Mouse (Mus musculus) intestine, embryonic 14.5 days (tissue): ENCODE results near the gene Prdx6b. TPM values are rescaled to one million over a fixed set of nuclear protein-coding genes. Genes with fewer than 3 reads are reported as not detected.

ENCODE experiments used
- ATAC-seq: fragments of 200-750 bp; cut with Nextera tagmentation; replicated peaks from 2 replicates; pipeline ENCODE4 v1.8.0; 2017; ENCODE audit warnings: low read depth, moderate number of reproducible peaks, moderate TSS enrichment, moderate library complexity; ENCODE audit not compliant: low FRiP score, low TSS enrichment
- DNase-seq: peaks from one replicate; pipeline ENCODE4 v3.0.0-alpha.2; 2018; ENCODE audit warnings: low spot score
- H3K27ac ChIP-seq: fragments of 300-500 bp; sonication (generic); 2 replicates; pipeline ENCODE4 v1.5.1; 2014; ENCODE audit warnings: low read depth, mild to moderate bottlenecking, control low read depth
- H3K27me3 ChIP-seq: fragments of 300-500 bp; sonication (generic); replicated peaks from 2 replicates; pipeline ENCODE4 v1.6.1; 2014; ENCODE audit warnings: low read length, control low read depth; ENCODE audit not compliant: control insufficient read depth, insufficient read depth
- H3K36me3 ChIP-seq: fragments of 300-500 bp; sonication (generic); 2 replicates; pipeline ENCODE4 v1.6.1; 2014; ENCODE audit warnings: low read length, control low read depth; ENCODE audit not compliant: control insufficient read depth, insufficient read depth
- H3K4me1 ChIP-seq: fragments of 300-500 bp; sonication (generic); replicated peaks from 2 replicates; pipeline ENCODE4 v1.6.1; 2014; ENCODE audit warnings: low read length, control low read depth, mixed read lengths; ENCODE audit not compliant: control insufficient read depth, insufficient read depth
- H3K4me2 ChIP-seq: fragments of 300-500 bp; sonication (generic); 2 replicates; pipeline ENCODE4 v1.6.1; 2014; ENCODE audit warnings: low read length
- H3K4me3 ChIP-seq: fragments of 300-500 bp; sonication (generic); 2 replicates; pipeline ENCODE4 v1.5.1; 2014; ENCODE audit warnings: low read depth, low read length, control low read depth, mixed read lengths
- H3K9ac ChIP-seq: fragments of 300-500 bp; sonication (generic); 2 replicates; pipeline ENCODE4 v1.6.1; 2014; ENCODE audit warnings: mild to moderate bottlenecking, low read length
- H3K9me3 ChIP-seq: fragments of 300-500 bp; sonication (generic); 2 replicates; pipeline ENCODE4 v1.6.1; 2016; ENCODE audit warnings: low read length, control low read depth; ENCODE audit not compliant: control insufficient read depth
- WGBS: fragments of 180-500 bp; shearing (Covaris S2); extraction: QIAGEN DNeasy Blood & Tissue Kit; methylation state at CpG from one replicate; pipeline ENCODE4 v1.1.7; 2014; 5-methylcytosine and 5-hydroxymethylcytosine counted together
- polyA plus RNA-seq: library from polyadenylated mRNA; unstranded; fragments of >200 nt; fragmentation: Nextera tagmentation; extraction: Ambion mirVana; gene quantifications from 2 replicates; pipeline ENCODE4 v1.2.1, GENCODE M21; 2014

Gene Prdx6b
- polyA plus RNA-seq, 1 experiment from 2014 or later, result 0.05 TPM

- H3K27ac ChIP-seq, result no peak overlapping the region
- H3K9me3 ChIP-seq, result no peaks in the 10 kb centered on the region
- H3K9ac ChIP-seq, result no peak overlapping the region
- no peak overlapping the region for H3K4me3 ChIP-seq
- H3K4me2 ChIP-seq, result no peak overlapping the region
- ATAC-seq, result no peak
- no peaks in the 10 kb centered on the region for H3K27me3 ChIP-seq
- DNase-seq, result no peak
- peaks cover 77% of the 10 kb centered on the region for H3K36me3 ChIP-seq
- 96% methylated on average over 9 of the region's 9 CpGs for WGBS
- no peaks in the 10 kb centered on the region for H3K4me1 ChIP-seq
Observed at GRCm38 (mm10) chr2:80340537-80340936, 48.3 kb downstream of the Prdx6b start.

Other genes starting within 250 kb of the Prdx6b start
- 48.2 and 59.0 TPM in 2 replicates for gene Pde1a, start 163.0 kb upstream of the Prdx6b start, polyA plus RNA-seq
- 76.3 and 80.2 TPM in 2 replicates for gene Dnajc10, start 23.0 kb downstream of the Prdx6b start, polyA plus RNA-seq
- 1.9 and 2.2 TPM in 2 replicates for gene Frzb, start 155.2 kb downstream of the Prdx6b start, polyA plus RNA-seq